Mouse (Mus musculus): ENCODE data around the gene Cd300lf. TPM values are rescaled to one million over a fixed set of nuclear protein-coding genes. Genes with fewer than 3 reads are reported as not detected.

Gene Cd300lf
- polyA plus RNA-seq, 1 experiment from 2014 or later, result 9.3 TPM

GRCm38 (mm10) chr11:115162832-115163480 lies 29.2 kb upstream of the Cd300lf start, which contains the start of gene Slc9a3r1:
Gene Slc9a3r1 (plus strand): TSS chr11:115163341.
- no peaks in the 10 kb centered on the region for H3K36me3 ChIP-seq (replicated peaks; ENCODE audit: insufficient read depth, low read length)
- H3K27me3 ChIP-seq (ENCODE audit: insufficient read depth, low read length), result no peaks in the 10 kb centered on the region
- peaks cover 62% of the 10 kb centered on the region for H3K4me1 ChIP-seq (ENCODE audit: insufficient read depth)
- 0% methylated on average over 45 of the region's 47 CpGs for WGBS (ENCODE audit: insufficient replicate concordance)
- H3K27ac ChIP-seq (ENCODE audit: low read depth), result peak within 1 kb of the TSS; percentile 85
- TF ChIP-seq CTCF (IDR thresholded peaks at IDR 0.05; ENCODE audit: low read depth), result no peak
- peak; percentile 42; the same call in 1 of the 2 replicates for TF ChIP-seq EP300 (IDR thresholded peaks at IDR 0.05; ENCODE audit: low read depth)
- H3K4me2 ChIP-seq (ENCODE audit: low read depth, low read length), result peak within 1 kb of the TSS; percentile 95
- H3K9me3 ChIP-seq (ENCODE audit: low read length), result no peaks in the 10 kb centered on the region
- peak within 1 kb of the TSS; percentile 83 for H3K4me3 ChIP-seq (ENCODE audit: low read depth, low read length)
- H3K9ac ChIP-seq (replicated peaks), result peak within 1 kb of the TSS; percentile 85
- DNase-seq, result peak; percentile 99
- peak; percentile 89 for ATAC-seq

DNA sequence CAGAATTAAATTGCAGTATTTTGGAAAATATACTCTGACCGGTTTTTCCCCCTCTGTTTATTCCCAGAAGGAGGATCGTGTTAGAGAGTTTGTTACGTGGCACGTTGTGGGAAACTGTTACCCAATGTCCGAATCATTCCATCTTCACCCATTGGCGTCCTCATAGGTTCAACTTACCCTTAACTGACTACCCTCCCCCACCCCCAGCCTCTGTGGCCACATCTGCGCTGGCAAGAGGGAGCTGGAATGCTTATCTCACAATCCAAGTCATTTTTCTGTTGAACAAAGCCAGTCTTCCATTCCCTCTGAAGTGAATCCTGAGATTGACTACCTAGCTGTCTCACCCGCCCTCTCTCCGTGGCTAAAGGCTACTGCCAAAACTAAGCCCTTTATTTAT lies 28.4 kb upstream of the Cd300lf start:
- H3K4me2 ChIP-seq (ENCODE audit: low read depth, low read length), result peak overlapping the region; percentile 95
- peak overlapping the region; percentile 45 for H3K9ac ChIP-seq (replicated peaks)
- no peaks in the 10 kb centered on the region for H3K9me3 ChIP-seq (ENCODE audit: low read length)
- no peaks in the 10 kb centered on the region for H3K36me3 ChIP-seq (replicated peaks; ENCODE audit: insufficient read depth, low read length)
- 18% methylated on average over 9 of the region's 9 CpGs for WGBS (ENCODE audit: insufficient replicate concordance)
- ATAC-seq (no peak), DNase-seq (no peak)
- peak overlapping the region; percentile 83 for H3K4me3 ChIP-seq (ENCODE audit: low read depth, low read length)
- TF ChIP-seq CTCF (IDR thresholded peaks at IDR 0.05; ENCODE audit: low read depth) (no peak), EP300 (IDR thresholded peaks at IDR 0.05; ENCODE audit: low read depth) (no peak)
- H3K4me1 ChIP-seq (ENCODE audit: insufficient read depth), result peaks cover 62% of the 10 kb centered on the region
- H3K27me3 ChIP-seq (ENCODE audit: insufficient read depth, low read length), result no peaks in the 10 kb centered on the region
- H3K27ac ChIP-seq (ENCODE audit: low read depth), result peak overlapping the region; percentile 71

- peak overlapping the region; percentile 95 for H3K4me2 ChIP-seq (ENCODE audit: low read depth, low read length)
- H3K9ac ChIP-seq (replicated peaks), result no peak overlapping the region; the same call in 1 of the 2 replicates
- H3K4me1 ChIP-seq (ENCODE audit: insufficient read depth), result peaks cover 57% of the 10 kb centered on the region
- no peak overlapping the region; the same call in 1 of the 2 replicates for H3K4me3 ChIP-seq (ENCODE audit: low read depth, low read length)
- 25% methylated on average over 9 of the region's 9 CpGs for WGBS (ENCODE audit: insufficient replicate concordance)
- no peaks in the 10 kb centered on the region for H3K27me3 ChIP-seq (ENCODE audit: insufficient read depth, low read length)
- peak overlapping the region; percentile 71 for H3K27ac ChIP-seq (ENCODE audit: low read depth)
- no peak for ATAC-seq
- no peak for TF ChIP-seq CTCF (IDR thresholded peaks at IDR 0.05; ENCODE audit: low read depth)
- TF ChIP-seq EP300 (IDR thresholded peaks at IDR 0.05; ENCODE audit: low read depth), result no peak
- no peak for DNase-seq
- no peaks in the 10 kb centered on the region for H3K9me3 ChIP-seq (ENCODE audit: low read length)
- H3K36me3 ChIP-seq (replicated peaks; ENCODE audit: insufficient read depth, low read length), result no peaks in the 10 kb centered on the region
Measured at GRCm38 (mm10) chr11:115161578-115162204, 27.9 kb upstream of the Cd300lf start.

- H3K27ac ChIP-seq (ENCODE audit: low read depth), result peak overlapping the region; percentile 71
- H3K4me3 ChIP-seq (ENCODE audit: low read depth, low read length), result no peak overlapping the region
Measured at GRCm38 (mm10) chr11:115160883-115161577, 27.2 kb upstream of the Cd300lf start.

DNA sequence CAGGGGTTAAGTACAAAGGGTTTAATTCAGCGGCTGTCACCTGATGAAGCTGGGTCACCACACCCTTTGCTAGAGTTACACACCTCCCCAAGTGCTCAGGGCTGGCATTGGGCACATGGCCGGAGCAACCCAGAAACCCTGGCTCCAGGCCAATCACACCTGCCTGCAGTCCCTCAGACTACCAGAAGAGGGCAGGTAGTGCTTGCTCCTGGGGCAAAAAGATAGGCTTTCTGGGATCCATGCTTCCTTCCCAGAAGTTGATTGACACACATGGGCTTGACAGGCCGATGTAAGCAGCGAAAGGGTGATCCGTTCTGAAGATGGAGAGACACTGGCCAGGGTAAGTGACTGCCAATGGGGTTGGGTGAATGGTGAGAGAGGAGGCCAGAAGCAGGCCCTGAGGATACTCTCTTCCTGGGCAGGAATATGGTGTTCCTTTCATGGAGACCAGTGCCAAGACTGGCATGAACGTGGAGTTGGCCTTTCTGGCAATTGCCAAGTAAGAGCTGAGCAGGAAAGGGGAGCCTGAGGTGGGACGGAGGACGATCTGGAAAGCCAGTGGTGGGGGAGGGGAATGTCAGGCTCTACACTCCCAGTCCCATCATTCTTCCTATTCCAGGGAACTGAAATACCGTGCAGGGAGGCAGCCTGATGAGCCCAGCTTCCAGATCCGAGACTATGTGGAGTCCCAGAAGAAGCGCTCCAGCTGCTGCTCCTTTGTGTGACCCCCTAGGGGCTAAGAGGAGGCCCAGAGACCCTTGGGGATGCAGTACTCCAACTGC lies 26.4 kb upstream of the Cd300lf start:
- ATAC-seq, result no peak
- H3K4me1 ChIP-seq (ENCODE audit: insufficient read depth), result peaks cover 44% of the 10 kb centered on the region

More at GRCm38 (mm10) chr11:115160883-115161577, 27.2 kb upstream of the Cd300lf start:
- Histone ChIP-seq H3K27me3 (ENCODE audit: insufficient read depth, low read length) (no peaks in the 10 kb centered on the region), H3K36me3 (replicated peaks; ENCODE audit: insufficient read depth, low read length) (no peaks in the 10 kb centered on the region), H3K4me1 (ENCODE audit: insufficient read depth) (peaks cover 50% of the 10 kb centered on the region), H3K4me2 (ENCODE audit: low read depth, low read length) (peak overlapping the region; percentile 95), H3K9me3 (ENCODE audit: low read length) (no peaks in the 10 kb centered on the region), H3K9ac (replicated peaks) (no peak overlapping the region; the same call in 1 of the 2 replicates)
- ATAC-seq (no peak), DNase-seq (peak; percentile 90)
- 18% methylated on average over 10 of the region's 10 CpGs for WGBS (ENCODE audit: insufficient replicate concordance)
- TF ChIP-seq CTCF (IDR thresholded peaks at IDR 0.05; ENCODE audit: low read depth), result peak; percentile 93
- no peak for TF ChIP-seq EP300 (IDR thresholded peaks at IDR 0.05; ENCODE audit: low read depth)

More for the DNA sequence above, 26.4 kb upstream of the Cd300lf start:
- 55% methylated on average over 11 of the region's 11 CpGs for WGBS (ENCODE audit: insufficient replicate concordance)
- Histone ChIP-seq H3K27me3 (ENCODE audit: insufficient read depth, low read length) (peaks cover 2% of the 10 kb centered on the region; the same call in 1 of the 2 replicates), H3K4me3 (ENCODE audit: low read depth, low read length) (no peak overlapping the region), H3K27ac (ENCODE audit: low read depth) (no peak overlapping the region), H3K36me3 (replicated peaks; ENCODE audit: insufficient read depth, low read length) (no peaks in the 10 kb centered on the region), H3K9me3 (ENCODE audit: low read length) (no peaks in the 10 kb centered on the region), H3K4me2 (ENCODE audit: low read depth, low read length) (no peak overlapping the region), H3K9ac (replicated peaks) (no peak overlapping the region)
- TF ChIP-seq CTCF (IDR thresholded peaks at IDR 0.05; ENCODE audit: low read depth), result peak; percentile 93
- TF ChIP-seq EP300 (IDR thresholded peaks at IDR 0.05; ENCODE audit: low read depth), result no peak
- DNase-seq, result peak; percentile 89
